Mouse (Mus musculus) c-Kit-negative CD71-positive TER-119-positive erythroid progenitor cells, embryonic 14.5 days (primary cell): ENCODE data around the gene Bfsp2.

Experiments used
- DNase-seq: peaks from one replicate; pipeline ENCODE4 v3.0.0-alpha.2; 2013; ENCODE audit warnings: low read depth, low spot score

Gene Bfsp2

GRCm38 (mm10) chr9:103485606-103486005, 5.4 kb upstream of the Bfsp2 start:
- no peak for DNase-seq

- DNase-seq: no peak
Observed at GRCm38 (mm10) chr9:103480603-103481220, 492 bp upstream of the Bfsp2 start.

GRCm38 (mm10) chr9:103475414-103475813, 4.8 kb downstream of the Bfsp2 start:
- no peak for DNase-seq

- DNase-seq: no peak
Observed at GRCm38 (mm10) chr9:103473915-103474688, 6.1 kb downstream of the Bfsp2 start.

GRCm38 (mm10) chr9:103471784-103472183, 8.4 kb downstream of the Bfsp2 start:
- no peak for DNase-seq

GRCm38 (mm10) chr9:103469516-103469915, 10.7 kb downstream of the Bfsp2 start:
- no peak for DNase-seq

- no peak for DNase-seq
Observed at GRCm38 (mm10) chr9:103468911-103469310, 11.3 kb downstream of the Bfsp2 start.

- DNase-seq: no peak
Observed at GRCm38 (mm10) chr9:103465711-103466220, 14.5 kb downstream of the Bfsp2 start.

GRCm38 (mm10) chr9:103465293-103465692, 14.9 kb downstream of the Bfsp2 start:
- DNase-seq: no peak

- no peak for DNase-seq
Observed at GRCm38 (mm10) chr9:103463833-103464232, 16.4 kb downstream of the Bfsp2 start.

- DNase-seq: no peak
Observed at GRCm38 (mm10) chr9:103459839-103460238, 20.4 kb downstream of the Bfsp2 start.

- DNase-seq: no peak
Observed at GRCm38 (mm10) chr9:103459307-103459706, 20.9 kb downstream of the Bfsp2 start.

GRCm38 (mm10) chr9:103449651-103450050, 30.6 kb downstream of the Bfsp2 start:
- DNase-seq: no peak

GRCm38 (mm10) chr9:103449092-103449491, 31.1 kb downstream of the Bfsp2 start:
- DNase-seq: no peak

GRCm38 (mm10) chr9:103444656-103445055, 35.6 kb downstream of the Bfsp2 start:
- no peak for DNase-seq

GRCm38 (mm10) chr9:103443824-103444185, 36.4 kb downstream of the Bfsp2 start:
- no peak for DNase-seq

GRCm38 (mm10) chr9:103443121-103443823, 36.9 kb downstream of the Bfsp2 start:
- DNase-seq: no peak

GRCm38 (mm10) chr9:103440597-103440996, 39.6 kb downstream of the Bfsp2 start:
- no peak for DNase-seq

GRCm38 (mm10) chr9:103437104-103437503, 43.1 kb downstream of the Bfsp2 start:
- no peak for DNase-seq

- DNase-seq: no peak
Observed at GRCm38 (mm10) chr9:103434116-103434515, 46.1 kb downstream of the Bfsp2 start.

GRCm38 (mm10) chr9:103432122-103432778, 48.0 kb downstream of the Bfsp2 start:
- DNase-seq: no peak

- no peak for DNase-seq
Observed at GRCm38 (mm10) chr9:103431718-103432117, 48.5 kb downstream of the Bfsp2 start.
